Mouse (Mus musculus): ENCODE measurements around the gene Tec.

DNA sequence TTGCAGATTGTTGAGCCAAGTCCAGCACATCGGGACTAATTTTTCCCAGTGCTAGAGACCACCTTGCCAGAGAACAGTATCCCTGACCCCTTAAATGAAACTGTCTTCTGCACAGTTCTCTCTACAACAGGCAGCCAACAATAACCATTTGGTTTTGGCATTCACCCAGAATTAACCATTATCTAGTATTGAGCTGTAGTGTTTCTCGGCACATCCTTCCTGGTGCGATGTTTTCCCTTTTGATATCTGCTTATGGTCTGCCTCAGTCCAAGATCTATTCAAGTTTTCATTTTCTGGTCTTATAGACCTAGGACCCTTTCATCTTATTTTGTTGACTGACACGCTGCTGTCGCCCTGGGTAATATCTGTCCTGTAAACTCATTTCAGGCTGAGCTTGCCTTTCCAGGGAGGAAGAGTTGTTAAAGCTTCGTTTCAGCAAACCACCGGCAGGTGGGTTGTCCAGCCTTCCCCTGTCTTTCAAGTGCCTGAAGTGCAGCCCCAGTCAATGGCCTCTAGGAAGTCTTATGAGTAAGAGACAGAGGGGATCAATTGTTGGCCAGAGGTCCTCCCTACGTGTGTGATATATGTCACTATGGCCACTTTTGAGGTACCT is 40.1 kb upstream of the Tec start:
- TF ChIP-seq MAFK (IDR thresholded peaks at IDR 0.05; ENCODE audit: insufficient read depth, low read depth, low read length) (no peak), ZNF384 (IDR thresholded peaks at IDR 0.05; ENCODE audit: low read depth, low read length) (no peak), CHD2 (IDR thresholded peaks at IDR 0.05; ENCODE audit: low read depth, low read length) (no peak), HCFC1 (IDR thresholded peaks at IDR 0.05; ENCODE audit: borderline replicate concordance, insufficient read depth, low read length) (no peak), ZC3H11A (IDR thresholded peaks at IDR 0.05; ENCODE audit: borderline replicate concordance, low read depth, low read length) (no peak)

All from ES-E14 (cell line).